Mouse (Mus musculus): ENCODE data around the gene 5730522E02Rik. TPM values are rescaled to one million over a fixed set of nuclear protein-coding genes. Genes with fewer than 3 reads are reported as not detected.

The 5730522E02Rik gene
- total RNA-seq, 4 experiments from 2014 or later = 0.48 to 0.62 (median 0.49) TPM; not detected in 1

- no peak for DNase-seq
These were observed 540.5 kb downstream of the 5730522E02Rik start for GRCm38 (mm10) chr11:25670018-25670417.

- DNase-seq = no peak
These were observed 545.9 kb downstream of the 5730522E02Rik start for GRCm38 (mm10) chr11:25664562-25665104.

- DNase-seq = no peak
These were observed 564.3 kb downstream of the 5730522E02Rik start for GRCm38 (mm10) chr11:25646282-25646681.

GRCm38 (mm10) chr11:25644767-25645622, 565.6 kb downstream of the 5730522E02Rik start:
- DNase-seq = no peak

- DNase-seq = no peak
These were observed 603.7 kb downstream of the 5730522E02Rik start for GRCm38 (mm10) chr11:25606886-25607285.

GRCm38 (mm10) chr11:25600030-25600429, 610.5 kb downstream of the 5730522E02Rik start:
- DNase-seq = no peak

- DNase-seq = no peak
These were observed 615.3 kb downstream of the 5730522E02Rik start for GRCm38 (mm10) chr11:25595303-25595702.

GRCm38 (mm10) chr11:25594780-25595179, 615.8 kb downstream of the 5730522E02Rik start:
- no peak for DNase-seq

- no peak for DNase-seq
These were observed 618.3 kb downstream of the 5730522E02Rik start for GRCm38 (mm10) chr11:25592268-25592667.

GRCm38 (mm10) chr11:25590215-25590614, 620.3 kb downstream of the 5730522E02Rik start:
- no peak for DNase-seq

- no peak for DNase-seq
These were observed 621.1 kb downstream of the 5730522E02Rik start for GRCm38 (mm10) chr11:25589509-25589908.

GRCm38 (mm10) chr11:25574129-25574465, 636.5 kb downstream of the 5730522E02Rik start:
- DNase-seq = no peak

GRCm38 (mm10) chr11:25573408-25574128, 637.0 kb downstream of the 5730522E02Rik start:
- no peak for DNase-seq

- no peak for DNase-seq
These were observed 639.2 kb downstream of the 5730522E02Rik start for GRCm38 (mm10) chr11:25571396-25571795.

Small RNAs within 50 kb of the gene (microRNA-seq; reads per million reads assigned to microRNA genes)
- 0 reads per million in 2 experiments for gene Mir6372

Other genes starting within 250 kb of the 5730522E02Rik start
- 10 to 100 TPM; 12.5 to 17.3 (median 13.5) TPM for gene Fancl, start 175.4 kb upstream of the 5730522E02Rik start, total RNA-seq (2022)

Measured in adrenal gland, adult 8-10 months (tissue).